Mouse (Mus musculus) liver, adult 2 months (tissue): Measurements from ENCODE around the gene Ndufs3.
"Not testable (repeated sequence)": the region's sequence is repeated elsewhere in the genome, so short reads cannot be mapped to it uniquely, and the experiment has no call there.

Source experiments
- CTCF ChIP-seq: fragments of 200-500 bp; IDR thresholded peaks from 2 replicates; pipeline ENCODE4 v1.5.1; 2011; ENCODE audit warnings: low read depth, low read length, control low read depth
- POLR2A ChIP-seq: fragments of 200-500 bp; IDR thresholded peaks from 2 replicates; pipeline ENCODE4 v1.6.1; 2011; ENCODE audit warnings: low read length, control low read depth; ENCODE audit not compliant: insufficient read depth; ENCODE audit errors: extremely low read depth

- not testable (repeated sequence) for TF ChIP-seq CTCF, POLR2A
Measured at GRCm38 (mm10) chr2:90894299-90894677, 10.3 kb downstream of the Ndufs3 start.
